In the genomic region with DNA sequence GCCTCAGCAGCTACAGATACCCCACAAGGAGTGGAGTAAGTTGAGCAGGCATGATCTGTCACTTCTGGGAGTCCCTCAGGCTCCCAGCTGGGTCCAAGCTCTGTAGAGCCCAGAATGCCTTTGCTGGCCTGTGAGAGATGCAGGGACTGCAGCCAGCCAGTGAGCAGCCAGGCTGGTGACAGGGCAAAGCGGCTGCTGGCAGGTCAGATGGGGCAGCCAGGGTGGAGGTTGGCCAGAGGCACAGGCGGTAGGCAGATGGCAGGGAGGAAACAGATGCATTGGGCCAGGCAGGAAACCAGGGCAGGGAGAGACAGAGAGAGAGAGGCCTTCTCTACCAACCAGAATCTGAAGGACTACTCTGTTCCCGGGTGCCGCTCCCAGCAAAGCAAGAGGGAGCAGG, we compare ENCODE assay signal across 7 mouse cellular contexts. TPM values are rescaled to one million over a fixed set of nuclear protein-coding genes. Genes with fewer than 3 reads are reported as not detected.
DNase-seq lines count a peak whose midpoint lies in the region; ATAC-seq lines count a peak whose summit lies in the region.

No protein-coding gene starts in this region.

- ATAC-seq in hindbrain, embryonic 15.5 days (ENCODE audit: low FRiP score, low read depth) = peak; percentile 71

- no peak overlapping the region for H3K9ac ChIP-seq in hindbrain, embryonic 15.5 days

- WGBS in hindbrain, embryonic 15.5 days = 64% methylated on average over 4 of the region's 4 CpGs

- peaks cover 4% of the 10 kb centered on the region; the same call in 1 of the 2 replicates for H3K27me3 ChIP-seq in hindbrain, embryonic 15.5 days

- no peaks in the 10 kb centered on the region for H3K36me3 ChIP-seq in hindbrain, embryonic 15.5 days

- H3K27ac ChIP-seq in hindbrain, embryonic 15.5 days (replicated peaks) = no peak overlapping the region

- H3K9me3 ChIP-seq in hindbrain, embryonic 15.5 days = no peaks in the 10 kb centered on the region

- H3K4me2 ChIP-seq in hindbrain, embryonic 15.5 days = no peak overlapping the region

- H3K4me3 ChIP-seq in hindbrain, embryonic 15.5 days = no peak overlapping the region

- peaks cover 1% of the 10 kb centered on the region; the same call in 1 of the 2 replicates for H3K4me1 ChIP-seq in hindbrain, embryonic 15.5 days (replicated peaks)

- DNase-seq in lung, postnatal 10 days = peak; percentile 27
- no peak for DNase-seq in lung, adult 18-20 months
- peak; percentile 81 to 88 for DNase-seq in cerebellum, adult 18-20 months
- DNase-seq in gastrocnemius, adult 8-10 months (ENCODE audit: low spot score in 2 of 2) = peak; percentile 25 to 63
- DNase-seq in thymus, postnatal 14 days = peak; percentile 68
- DNase-seq in kidney, adult 11 months = no peak

RNA-seq across cellular contexts. Expression of gene Cmtm7, which starts 6.4 kb away (rescaled TPM):
- total RNA-seq in gastrocnemius, adult 8-10 months (2022) = 1 to 10 TPM; 4.6 to 6.3 (median 5.3) TPM
- 11.5 and 16.8 TPM in 2 replicates for polyA plus RNA-seq in hindbrain, embryonic 15.5 days (2015; fragmentation: Nextera tagmentation; extraction: Ambion mirVana)

RNA-seq across cellular contexts. Expression of gene Cmtm6, which starts 44.4 kb away (rescaled TPM):
- total RNA-seq in gastrocnemius, adult 8-10 months (2022) = 1 to 10 TPM; 4.1 to 5.2 (median 4.5) TPM
- polyA plus RNA-seq in hindbrain, embryonic 15.5 days (2015; fragmentation: Nextera tagmentation; extraction: Ambion mirVana) = 18.0 and 20.9 TPM in 2 replicates

Comparison
In these comparisons a context has a peak if more than half of its experiments do, and no peak if none do; other contexts are left out.
1. DNase-seq: peak in lung, postnatal 10 days (single experiment), cerebellum, adult 18-20 months (2 of 2), gastrocnemius, adult 8-10 months (2 of 2) and thymus, postnatal 14 days (single experiment); none in lung, adult 18-20 months (0 of 2) and kidney, adult 11 months (single experiment).